Mouse (Mus musculus) limb, embryonic 12.5 days (tissue): ENCODE data around the gene Gm3402. TPM values are rescaled to one million over a fixed set of nuclear protein-coding genes. Genes with fewer than 3 reads are reported as not detected.
"Not testable (repeated sequence)": the region's sequence is repeated elsewhere in the genome, so short reads cannot be mapped to it uniquely, and the experiment has no call there.

ENCODE experiments used
- ATAC-seq: fragments of 200-750 bp; cut with Nextera tagmentation; 2 replicates; pipeline ENCODE4 v1.8.0; 2017; ENCODE audit warnings: low read depth, moderate TSS enrichment; ENCODE audit not compliant: insufficient number of reproducible peaks, insufficient read depth, low FRiP score, low TSS enrichment
- H3K27ac ChIP-seq: fragments of 300-500 bp; sonication (generic); 2 replicates; pipeline ENCODE4 v1.5.1; 2016; ENCODE audit warnings: mild to moderate bottlenecking, moderate library complexity
- H3K27me3 ChIP-seq: fragments of 300-500 bp; sonication (generic); 2 replicates; pipeline ENCODE4 v1.6.1; 2016; ENCODE audit warnings: mild to moderate bottlenecking, moderate library complexity
- H3K36me3 ChIP-seq: fragments of 300-500 bp; sonication (generic); 2 replicates; pipeline ENCODE4 v1.6.1; 2016; ENCODE audit warnings: mild to moderate bottlenecking, moderate library complexity
- H3K4me1 ChIP-seq: fragments of 300-500 bp; sonication (generic); replicated peaks from 2 replicates; pipeline ENCODE4 v1.6.1; 2016
- H3K4me2 ChIP-seq: fragments of 300-500 bp; sonication (generic); 2 replicates; pipeline ENCODE4 v1.6.1; 2016; ENCODE audit warnings: mild to moderate bottlenecking, moderate library complexity
- H3K4me3 ChIP-seq: fragments of 300-500 bp; sonication (generic); replicated peaks from 2 replicates; pipeline ENCODE4 v1.5.1; 2016; ENCODE audit warnings: mild to moderate bottlenecking
- H3K9ac ChIP-seq: fragments of 300-500 bp; sonication (generic); replicated peaks from 2 replicates; pipeline ENCODE4 v1.6.1; 2016; ENCODE audit warnings: mild to moderate bottlenecking, moderate library complexity
- H3K9me3 ChIP-seq: fragments of 300-500 bp; sonication (generic); 2 replicates; pipeline ENCODE4 v1.6.1; 2016; ENCODE audit warnings: mild to moderate bottlenecking, moderate library complexity
- WGBS: fragments of 180-500 bp; shearing (Covaris S2); methylation state at CpG from one replicate; pipeline ENCODE4 v1.1.7; 2016; 5-methylcytosine and 5-hydroxymethylcytosine counted together
- polyA plus RNA-seq: library from polyadenylated mRNA; unstranded; fragments of >200 nt; fragmentation: Nextera tagmentation; extraction: Ambion mirVana; gene quantifications from 2 replicates; pipeline ENCODE4 v1.2.1, GENCODE M21; 2016

The Gm3402 gene
- not detected in 2 replicates for polyA plus RNA-seq

GRCm38 (mm10) chr5:146513823-146514222 lies at the start of gene Gm3402:
Gene Gm3402 (plus strand): TSS chr5:146514123.
- WGBS: 100% methylated on average over 1 of the region's 5 CpGs
- H3K4me1 ChIP-seq, H3K27ac ChIP-seq, ATAC-seq, H3K36me3 ChIP-seq, H3K4me3 ChIP-seq, H3K4me2 ChIP-seq, H3K27me3 ChIP-seq, H3K9me3 ChIP-seq, H3K9ac ChIP-seq: not testable (repeated sequence)

GRCm38 (mm10) chr5:146466663-146467062 lies 47.3 kb upstream of the Gm3402 start:
- no peak for ATAC-seq
- WGBS: 93% methylated on average over 19 of the region's 19 CpGs
- no peaks in the 10 kb centered on the region for H3K4me1 ChIP-seq

GRCm38 (mm10) chr5:146468311-146468710 lies 45.6 kb upstream of the Gm3402 start:
- H3K4me3 ChIP-seq: no peak overlapping the region
- H3K9me3 ChIP-seq: no peaks in the 10 kb centered on the region
- H3K4me1 ChIP-seq: no peaks in the 10 kb centered on the region
- ATAC-seq: no peak
- WGBS: 92% methylated on average over 9 of the region's 9 CpGs
- no peak overlapping the region for H3K4me2 ChIP-seq
- peaks cover 16% of the 10 kb centered on the region; the same call in 1 of the 2 replicates for H3K36me3 ChIP-seq
- no peak overlapping the region for H3K9ac ChIP-seq
- H3K27me3 ChIP-seq: no peaks in the 10 kb centered on the region
- H3K27ac ChIP-seq: no peak overlapping the region

More at GRCm38 (mm10) chr5:146466663-146467062, 47.3 kb upstream of the Gm3402 start:
- Histone ChIP-seq H3K27me3 (no peaks in the 10 kb centered on the region), H3K27ac (no peak overlapping the region), H3K9ac (no peak overlapping the region), H3K9me3 (no peaks in the 10 kb centered on the region), H3K4me3 (no peak overlapping the region), H3K36me3 (peaks cover 16% of the 10 kb centered on the region; the same call in 1 of the 2 replicates), H3K4me2 (no peak overlapping the region)

GRCm38 (mm10) chr5:146470821-146471220 lies 43.1 kb upstream of the Gm3402 start:
- ATAC-seq: no peak

GRCm38 (mm10) chr5:146471311-146471710 lies 42.6 kb upstream of the Gm3402 start:
- Histone ChIP-seq H3K27me3 (no peaks in the 10 kb centered on the region), H3K4me1 (no peaks in the 10 kb centered on the region), H3K9ac (no peak overlapping the region), H3K27ac (no peak overlapping the region), H3K9me3 (no peaks in the 10 kb centered on the region), H3K4me2 (no peak overlapping the region), H3K4me3 (no peak overlapping the region), H3K36me3 (peaks cover 16% of the 10 kb centered on the region; the same call in 1 of the 2 replicates)
- ATAC-seq: no peak
- WGBS: 82% methylated on average over 5 of the region's 5 CpGs

More at GRCm38 (mm10) chr5:146470821-146471220, 43.1 kb upstream of the Gm3402 start:
- no peaks in the 10 kb centered on the region for H3K9me3 ChIP-seq
- H3K4me3 ChIP-seq: no peak overlapping the region
- no peak overlapping the region for H3K4me2 ChIP-seq
- no peak overlapping the region for H3K9ac ChIP-seq
- 89% methylated on average over 9 of the region's 9 CpGs for WGBS
- H3K4me1 ChIP-seq: no peaks in the 10 kb centered on the region
- H3K36me3 ChIP-seq: peaks cover 16% of the 10 kb centered on the region; the same call in 1 of the 2 replicates
- no peaks in the 10 kb centered on the region for H3K27me3 ChIP-seq
- no peak overlapping the region for H3K27ac ChIP-seq

GRCm38 (mm10) chr5:146471821-146472220 lies 42.1 kb upstream of the Gm3402 start:
- ATAC-seq: no peak
- Histone ChIP-seq H3K4me1 (no peaks in the 10 kb centered on the region), H3K27ac (no peak overlapping the region), H3K9ac (no peak overlapping the region), H3K36me3 (peaks cover 14% of the 10 kb centered on the region; the same call in 1 of the 2 replicates), H3K4me3 (no peak overlapping the region), H3K4me2 (no peak overlapping the region), H3K9me3 (no peaks in the 10 kb centered on the region), H3K27me3 (no peaks in the 10 kb centered on the region)
- 91% methylated on average over 12 of the region's 12 CpGs for WGBS

- H3K4me1 ChIP-seq, H3K27ac ChIP-seq, ATAC-seq, H3K27me3 ChIP-seq, H3K4me3 ChIP-seq, H3K9me3 ChIP-seq, H3K36me3 ChIP-seq, H3K9ac ChIP-seq, H3K4me2 ChIP-seq: not testable (repeated sequence)
- 11% methylated on average over 4 of the region's 4 CpGs for WGBS
These were observed 34.4 kb upstream of the Gm3402 start for GRCm38 (mm10) chr5:146479564-146479963.

GRCm38 (mm10) chr5:146481665-146482064 lies 32.3 kb upstream of the Gm3402 start, which contains the start of gene Gm6408:
Gene Gm6408 (plus strand): TSS chr5:146481965.
- H3K4me1 ChIP-seq, H3K4me3 ChIP-seq, H3K9ac ChIP-seq, H3K36me3 ChIP-seq, H3K4me2 ChIP-seq, ATAC-seq, H3K27ac ChIP-seq, H3K27me3 ChIP-seq, H3K9me3 ChIP-seq: not testable (repeated sequence)
- 100% methylated on average over 3 of the region's 3 CpGs for WGBS

- not testable (repeated sequence) for H3K27ac ChIP-seq, H3K9me3 ChIP-seq, H3K4me1 ChIP-seq, H3K4me3 ChIP-seq, H3K27me3 ChIP-seq, ATAC-seq, H3K9ac ChIP-seq, H3K36me3 ChIP-seq, H3K4me2 ChIP-seq
- 12% methylated on average over 3 of the region's 4 CpGs for WGBS
These were observed 25.0 kb upstream of the Gm3402 start for GRCm38 (mm10) chr5:146488959-146489358.

GRCm38 (mm10) chr5:146491063-146491462 lies 22.9 kb upstream of the Gm3402 start, which contains the start of gene Gm6370:
Gene Gm6370 (plus strand): TSS chr5:146491363.
- H3K9ac ChIP-seq, ATAC-seq, H3K4me2 ChIP-seq, H3K4me3 ChIP-seq, H3K27me3 ChIP-seq, H3K36me3 ChIP-seq, H3K9me3 ChIP-seq, H3K4me1 ChIP-seq, H3K27ac ChIP-seq: not testable (repeated sequence)
- WGBS: no CpG with 5 or more reads among the region's 5 CpGs

- not testable (repeated sequence) for H3K36me3 ChIP-seq, ATAC-seq, H3K4me2 ChIP-seq, H3K27ac ChIP-seq, H3K4me1 ChIP-seq, H3K9ac ChIP-seq, H3K9me3 ChIP-seq, H3K27me3 ChIP-seq, H3K4me3 ChIP-seq
- whole genome bisulfite sequencing: no CpG with 5 or more reads among the region's 5 CpGs
These were observed 11.8 kb upstream of the Gm3402 start, which contains the start of gene 4930449I24Rik for GRCm38 (mm10) chr5:146502099-146502498. Gene 4930449I24Rik (plus strand): TSS chr5:146502399.

GRCm38 (mm10) chr5:146525501-146525900 lies 11.6 kb downstream of the Gm3402 start, which contains the start of gene Gm3404:
Gene Gm3404 (plus strand): TSS chr5:146525801.
- H3K4me3 ChIP-seq, ATAC-seq, H3K4me1 ChIP-seq, H3K27ac ChIP-seq, H3K36me3 ChIP-seq, H3K27me3 ChIP-seq, H3K9me3 ChIP-seq, H3K4me2 ChIP-seq, H3K9ac ChIP-seq: not testable (repeated sequence)
- WGBS: 85% methylated on average over 3 of the region's 3 CpGs
